Mouse (Mus musculus): ENCODE results near the gene Map3k1.

DNA sequence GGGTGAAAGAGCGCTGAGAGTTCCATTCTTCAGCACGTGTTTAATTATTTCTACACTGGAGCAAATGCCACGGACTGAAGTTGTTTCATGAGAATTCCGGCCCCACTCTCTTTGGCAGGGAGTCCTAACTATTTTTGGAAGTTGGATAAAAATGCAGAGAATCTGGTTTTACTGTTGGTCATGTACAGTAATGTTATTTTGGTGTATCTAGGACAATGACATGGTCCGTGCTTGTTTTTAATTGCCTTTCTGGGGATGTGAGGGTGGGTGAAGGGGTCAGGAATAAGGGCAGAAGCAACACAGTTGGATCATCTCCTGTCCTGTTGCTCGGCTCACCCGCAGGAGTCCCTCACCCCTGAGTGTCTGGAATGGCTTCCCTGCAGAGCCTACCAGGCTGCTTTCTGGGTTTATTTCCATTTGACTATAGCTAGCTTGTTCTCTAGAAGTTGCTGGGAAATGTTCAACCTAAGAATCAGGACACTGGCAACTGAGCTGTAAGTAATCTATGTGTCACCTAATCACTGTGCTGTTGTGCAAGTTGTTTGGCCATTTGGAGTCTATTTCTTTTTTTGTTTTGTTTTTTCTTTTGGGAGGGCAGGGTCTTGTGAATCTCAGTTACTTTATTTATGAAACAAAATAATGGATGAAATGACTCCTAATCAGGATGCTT lies 48.1 kb upstream of the Map3k1 start:
- TF ChIP-seq CTCF (conservative IDR thresholded peaks at IDR 0.05; ENCODE audit: low read length) (no peak), NANOG (IDR thresholded peaks at IDR 0.05; ENCODE audit: borderline replicate concordance, low read length) (no peak), POU5F1 (IDR thresholded peaks at IDR 0.05; ENCODE audit: borderline replicate concordance, low read length) (no peak)

All from E14TG2a.4 (cell line).